Mouse (Mus musculus): Measurements from ENCODE around the gene Casd1. TPM values are rescaled to one million over a fixed set of nuclear protein-coding genes. Genes with fewer than 3 reads are reported as not detected.
A peak's percentile ranks its signal among the peaks of the same experiment; 100 is the strongest.

Gene Casd1
- polyA plus RNA-seq (2015; fragmentation: Nextera tagmentation; extraction: Ambion mirVana), result 24.8 and 26.0 TPM in 2 replicates

GRCm38 (mm10) chr6:4600658-4601296, at the start of gene Casd1:
Gene Casd1 (plus strand): TSS chr6:4600839.
- Histone ChIP-seq H3K4me3 (peak within 1 kb of the TSS; percentile 86), H3K36me3 (no peaks in the 10 kb centered on the region), H3K9ac (peak within 1 kb of the TSS; percentile 97), H3K27me3 (replicated peaks) (no peaks in the 10 kb centered on the region), H3K4me2 (peak within 1 kb of the TSS; percentile 91), H3K9me3 (no peaks in the 10 kb centered on the region), H3K27ac (replicated peaks) (peak within 1 kb of the TSS; percentile 96), H3K4me1 (peaks cover 39% of the 10 kb centered on the region)
- ATAC-seq (ENCODE audit: extremely low read depth, insufficient number of reproducible peaks, low FRiP score, low TSS enrichment), result peak; percentile 68
- WGBS, result under 1% methylated on average over 64 of the region's 64 CpGs

GRCm38 (mm10) chr6:4555366-4555765, 45.3 kb upstream of the Casd1 start:
- Histone ChIP-seq H3K4me3 (no peak overlapping the region), H3K4me1 (peaks cover 7% of the 10 kb centered on the region), H3K9ac (no peak overlapping the region), H3K4me2 (no peak overlapping the region), H3K9me3 (no peaks in the 10 kb centered on the region), H3K27ac (replicated peaks) (no peak overlapping the region), H3K36me3 (no peaks in the 10 kb centered on the region), H3K27me3 (replicated peaks) (no peaks in the 10 kb centered on the region)
- ATAC-seq (ENCODE audit: extremely low read depth, insufficient number of reproducible peaks, low FRiP score, low TSS enrichment), result no peak
- 76% methylated on average over 6 of the region's 6 CpGs for WGBS

GRCm38 (mm10) chr6:4557086-4557485, 43.6 kb upstream of the Casd1 start:
- Histone ChIP-seq H3K27ac (replicated peaks) (no peak overlapping the region), H3K4me2 (no peak overlapping the region), H3K4me3 (no peak overlapping the region), H3K27me3 (replicated peaks) (no peaks in the 10 kb centered on the region), H3K4me1 (peaks cover 16% of the 10 kb centered on the region), H3K9me3 (no peaks in the 10 kb centered on the region), H3K36me3 (no peaks in the 10 kb centered on the region), H3K9ac (no peak overlapping the region)
- WGBS, result 73% methylated on average over 8 of the region's 8 CpGs
- no peak for ATAC-seq (ENCODE audit: extremely low read depth, insufficient number of reproducible peaks, low FRiP score, low TSS enrichment)

GRCm38 (mm10) chr6:4557678-4558077, 43.0 kb upstream of the Casd1 start:
- H3K4me1 ChIP-seq, result peaks cover 19% of the 10 kb centered on the region
- H3K9me3 ChIP-seq, result no peaks in the 10 kb centered on the region
- peak overlapping the region; percentile 52 for H3K4me2 ChIP-seq
- no peaks in the 10 kb centered on the region for H3K27me3 ChIP-seq (replicated peaks)
- no peak for ATAC-seq (ENCODE audit: extremely low read depth, insufficient number of reproducible peaks, low FRiP score, low TSS enrichment)
- 7% methylated on average over 7 of the region's 7 CpGs for WGBS
- no peak overlapping the region for H3K9ac ChIP-seq
- H3K36me3 ChIP-seq, result no peaks in the 10 kb centered on the region
- no peak overlapping the region for H3K4me3 ChIP-seq
- H3K27ac ChIP-seq (replicated peaks), result no peak overlapping the region

GRCm38 (mm10) chr6:4561156-4561555, 39.5 kb upstream of the Casd1 start:
- H3K4me1 ChIP-seq, result peaks cover 19% of the 10 kb centered on the region
- ATAC-seq (ENCODE audit: extremely low read depth, insufficient number of reproducible peaks, low FRiP score, low TSS enrichment), result no peak
- peak overlapping the region; percentile 43 for H3K4me2 ChIP-seq
- no peaks in the 10 kb centered on the region for H3K36me3 ChIP-seq
- H3K27me3 ChIP-seq (replicated peaks), result no peaks in the 10 kb centered on the region
- peak overlapping the region; percentile 17; the same call in 1 of the 2 replicates for H3K9ac ChIP-seq
- no peaks in the 10 kb centered on the region for H3K9me3 ChIP-seq
- no peak overlapping the region for H3K4me3 ChIP-seq
- H3K27ac ChIP-seq (replicated peaks), result peak overlapping the region; percentile 30; the same call in 1 of the 2 replicates
- 14% methylated on average over 11 of the region's 11 CpGs for WGBS

GRCm38 (mm10) chr6:4561621-4562020, 39.0 kb upstream of the Casd1 start:
- ATAC-seq (ENCODE audit: extremely low read depth, insufficient number of reproducible peaks, low FRiP score, low TSS enrichment), result no peak

GRCm38 (mm10) chr6:4562401-4562800, 38.2 kb upstream of the Casd1 start:
- Histone ChIP-seq H3K9ac (no peak overlapping the region), H3K27ac (replicated peaks) (no peak overlapping the region), H3K27me3 (replicated peaks) (no peaks in the 10 kb centered on the region), H3K4me2 (no peak overlapping the region), H3K36me3 (no peaks in the 10 kb centered on the region), H3K4me1 (peaks cover 19% of the 10 kb centered on the region), H3K9me3 (no peaks in the 10 kb centered on the region), H3K4me3 (no peak overlapping the region)
- no peak for ATAC-seq (ENCODE audit: extremely low read depth, insufficient number of reproducible peaks, low FRiP score, low TSS enrichment)
- 35% methylated on average over 1 of the region's 1 CpGs for WGBS

More at GRCm38 (mm10) chr6:4561621-4562020, 39.0 kb upstream of the Casd1 start:
- H3K36me3 ChIP-seq, result no peaks in the 10 kb centered on the region
- H3K9ac ChIP-seq, result peak overlapping the region; percentile 17; the same call in 1 of the 2 replicates
- H3K27ac ChIP-seq (replicated peaks), result peak overlapping the region; percentile 30; the same call in 1 of the 2 replicates
- no peaks in the 10 kb centered on the region for H3K9me3 ChIP-seq
- peaks cover 19% of the 10 kb centered on the region for H3K4me1 ChIP-seq
- H3K27me3 ChIP-seq (replicated peaks), result no peaks in the 10 kb centered on the region
- H3K4me3 ChIP-seq, result no peak overlapping the region
- H3K4me2 ChIP-seq, result peak overlapping the region; percentile 43

GRCm38 (mm10) chr6:4563477-4563876, 37.2 kb upstream of the Casd1 start:
- Histone ChIP-seq H3K27me3 (replicated peaks) (no peaks in the 10 kb centered on the region), H3K4me1 (peaks cover 13% of the 10 kb centered on the region), H3K4me2 (no peak overlapping the region), H3K36me3 (no peaks in the 10 kb centered on the region), H3K9ac (no peak overlapping the region), H3K4me3 (no peak overlapping the region), H3K27ac (replicated peaks) (no peak overlapping the region), H3K9me3 (no peaks in the 10 kb centered on the region)
- 41% methylated on average over 5 of the region's 5 CpGs for WGBS
- no peak for ATAC-seq (ENCODE audit: extremely low read depth, insufficient number of reproducible peaks, low FRiP score, low TSS enrichment)

GRCm38 (mm10) chr6:4570412-4570811, 30.2 kb upstream of the Casd1 start:
- Histone ChIP-seq H3K4me3 (no peak overlapping the region), H3K36me3 (no peaks in the 10 kb centered on the region), H3K27ac (replicated peaks) (no peak overlapping the region), H3K9me3 (no peaks in the 10 kb centered on the region), H3K4me1 (no peaks in the 10 kb centered on the region), H3K4me2 (no peak overlapping the region), H3K27me3 (replicated peaks) (no peaks in the 10 kb centered on the region), H3K9ac (no peak overlapping the region)
- ATAC-seq (ENCODE audit: extremely low read depth, insufficient number of reproducible peaks, low FRiP score, low TSS enrichment), result no peak
- 71% methylated on average over 4 of the region's 4 CpGs for WGBS

- Histone ChIP-seq H3K27ac (replicated peaks) (no peak overlapping the region), H3K4me1 (0 out of 2 replicates have a peak, but pooled peaks cover 6% of the 10 kb centered on the region), H3K9me3 (no peaks in the 10 kb centered on the region), H3K36me3 (no peaks in the 10 kb centered on the region), H3K4me3 (no peak overlapping the region), H3K27me3 (replicated peaks) (no peaks in the 10 kb centered on the region), H3K4me2 (no peak overlapping the region), H3K9ac (no peak overlapping the region)
- 71% methylated on average over 5 of the region's 5 CpGs for WGBS
- ATAC-seq (ENCODE audit: extremely low read depth, insufficient number of reproducible peaks, low FRiP score, low TSS enrichment), result no peak
Measured at GRCm38 (mm10) chr6:4577756-4578155, 22.9 kb upstream of the Casd1 start.

GRCm38 (mm10) chr6:4578343-4578742, 22.3 kb upstream of the Casd1 start:
- 74% methylated on average over 6 of the region's 6 CpGs for WGBS

GRCm38 (mm10) chr6:4579620-4580019, 21.0 kb upstream of the Casd1 start:
- 28% methylated on average over 5 of the region's 5 CpGs for WGBS
- no peak for ATAC-seq (ENCODE audit: extremely low read depth, insufficient number of reproducible peaks, low FRiP score, low TSS enrichment)
- Histone ChIP-seq H3K4me2 (no peak overlapping the region), H3K27me3 (replicated peaks) (no peaks in the 10 kb centered on the region), H3K9me3 (no peaks in the 10 kb centered on the region), H3K36me3 (no peaks in the 10 kb centered on the region), H3K4me1 (0 out of 2 replicates have a peak, but pooled peaks cover 10% of the 10 kb centered on the region), H3K27ac (replicated peaks) (no peak overlapping the region), H3K4me3 (no peak overlapping the region), H3K9ac (no peak overlapping the region)

More at GRCm38 (mm10) chr6:4578343-4578742, 22.3 kb upstream of the Casd1 start:
- ATAC-seq (ENCODE audit: extremely low read depth, insufficient number of reproducible peaks, low FRiP score, low TSS enrichment), result no peak
- Histone ChIP-seq H3K9me3 (no peaks in the 10 kb centered on the region), H3K27me3 (replicated peaks) (no peaks in the 10 kb centered on the region), H3K4me2 (no peak overlapping the region), H3K4me1 (0 out of 2 replicates have a peak, but pooled peaks cover 8% of the 10 kb centered on the region), H3K4me3 (no peak overlapping the region), H3K36me3 (no peaks in the 10 kb centered on the region), H3K27ac (replicated peaks) (no peak overlapping the region), H3K9ac (no peak overlapping the region)
